Mouse (Mus musculus) megakaryocyte, embryonic 14.5 days (primary cell): ENCODE data around the gene Bnc2.

ENCODE experiments used
- FLI1 ChIP-seq: IDR thresholded peaks from 2 replicates; pipeline ENCODE4 v1.6.1; 2012; ENCODE audit warnings: low read length, inconsistent platforms, mixed read lengths
- GATA1 ChIP-seq: IDR thresholded peaks from 3 replicates; pipeline ENCODE4 v1.6.1; 2012; ENCODE audit warnings: mixed read lengths, low read length, inconsistent platforms, borderline replicate concordance

- TF ChIP-seq GATA1 (no peak), FLI1 (no peak)
Measured at GRCm38 (mm10) chr4:84502581-84503269, 172.3 kb downstream of the Bnc2 start.
